Mouse (Mus musculus) ovary, postnatal 36 days (tissue): Measurements from ENCODE around the gene Lrrc71.

ENCODE experiments used
- DNase-seq: peaks from one replicate; pipeline ENCODE4 v3.0.0; 2022; ENCODE audit warnings: low spot score, mixed read lengths

Gene Lrrc71

DNA sequence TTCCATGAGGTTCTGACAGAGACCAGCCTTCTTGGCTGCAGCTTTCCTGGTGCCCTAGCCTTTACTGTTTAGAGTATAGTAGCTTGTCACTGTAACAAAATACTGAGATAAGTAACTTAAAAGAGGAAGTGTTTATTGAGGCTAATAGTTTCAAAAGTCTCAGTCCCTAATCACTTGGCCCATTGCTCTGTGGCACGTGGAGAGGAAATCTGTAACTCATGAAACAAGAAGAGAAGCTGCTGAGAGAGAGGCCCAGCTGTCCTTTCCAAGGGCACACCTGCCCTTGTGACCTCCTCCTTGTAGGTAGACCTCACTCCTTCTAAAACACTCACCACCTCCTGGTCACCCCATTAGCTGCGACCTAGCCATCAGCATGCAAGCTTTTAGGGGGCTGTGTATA is 29.9 kb downstream of the Lrrc71 start:
- DNase-seq: no peak
